Mouse (Mus musculus) kidney, embryonic 16.5 days (tissue): ENCODE results near the gene Apbb1ip. TPM values are rescaled to one million over a fixed set of nuclear protein-coding genes. Genes with fewer than 3 reads are reported as not detected.

ENCODE experiments used
- ATAC-seq: fragments of 200-750 bp; cut with Nextera tagmentation; 2 replicates; pipeline ENCODE4 v1.8.0; 2017; ENCODE audit warnings: moderate TSS enrichment; ENCODE audit not compliant: low FRiP score, low TSS enrichment
- H3K27ac ChIP-seq: fragments of 300-500 bp; sonication (generic); 2 replicates; pipeline ENCODE4 v1.5.1; 2014; ENCODE audit warnings: low read length
- H3K27me3 ChIP-seq: fragments of 300-500 bp; sonication (generic); 2 replicates; pipeline ENCODE4 v1.6.1; 2014; ENCODE audit warnings: low read length, control low read depth, mixed read lengths; ENCODE audit not compliant: insufficient read depth
- H3K36me3 ChIP-seq: fragments of 300-500 bp; sonication (generic); 2 replicates; pipeline ENCODE4 v1.6.1; 2014; ENCODE audit warnings: low read length, control low read depth, mixed read lengths; ENCODE audit not compliant: insufficient read depth
- H3K4me1 ChIP-seq: fragments of 300-500 bp; sonication (generic); 2 replicates; pipeline ENCODE4 v1.6.1; 2014; ENCODE audit warnings: low read length, control low read depth, mixed read lengths; ENCODE audit not compliant: insufficient read depth
- H3K4me2 ChIP-seq: fragments of 300-500 bp; sonication (generic); replicated peaks from 2 replicates; pipeline ENCODE4 v1.6.1; 2014; ENCODE audit warnings: low read depth, low read length
- H3K4me3 ChIP-seq: fragments of 300-500 bp; sonication (generic); 2 replicates; pipeline ENCODE4 v1.5.1; 2014; ENCODE audit warnings: mild to moderate bottlenecking, low read length
- H3K9ac ChIP-seq: fragments of 300-500 bp; sonication (generic); replicated peaks from 2 replicates; pipeline ENCODE4 v1.6.1; 2014; ENCODE audit warnings: low read length
- H3K9me3 ChIP-seq: fragments of 300-500 bp; sonication (generic); 2 replicates; pipeline ENCODE4 v1.6.1; 2016; ENCODE audit warnings: low read length, control low read depth
- WGBS: fragments of 180-500 bp; shearing (Covaris S2); extraction: QIAGEN DNeasy Blood & Tissue Kit; methylation state at CpG from one replicate; pipeline ENCODE4 v1.1.7; 2014; 5-methylcytosine and 5-hydroxymethylcytosine counted together
- polyA plus RNA-seq: library from polyadenylated mRNA; unstranded; fragments of >200 nt; fragmentation: Nextera tagmentation; extraction: Ambion mirVana; gene quantifications from 2 replicates; pipeline ENCODE4 v1.2.1, GENCODE M21; 2015

Gene Apbb1ip
- polyA plus RNA-seq: 1.7 and 1.8 TPM in 2 replicates

DNA sequence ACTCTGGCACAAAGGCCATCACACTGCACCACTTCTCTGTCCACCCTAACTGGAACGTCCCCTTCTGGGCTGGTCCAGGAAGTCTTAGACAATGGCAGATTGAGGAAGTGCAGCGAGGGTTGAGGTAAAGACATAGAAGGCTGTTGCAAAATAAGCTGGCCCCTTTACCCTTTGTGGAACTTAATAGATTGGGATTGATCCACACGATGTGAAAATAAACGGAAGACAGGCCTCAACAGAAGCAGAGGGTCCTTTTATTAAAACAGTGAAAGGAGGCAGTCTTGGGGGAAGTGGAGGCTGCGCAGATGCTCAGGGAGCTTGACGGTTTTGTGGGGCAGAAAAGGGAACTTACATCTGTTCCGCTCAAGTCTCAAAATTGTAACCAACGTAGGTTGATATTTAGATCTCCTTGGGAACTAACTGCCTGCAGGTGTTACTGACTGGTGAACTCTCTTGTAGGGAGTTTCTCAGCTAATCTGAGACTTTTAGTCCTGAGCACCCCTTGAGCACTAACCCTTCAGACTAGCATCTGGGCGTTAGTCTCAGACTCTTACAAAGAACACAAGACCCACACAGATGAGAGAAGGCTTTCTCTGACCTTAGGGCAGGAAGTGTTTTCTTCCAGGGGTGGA, at the start of gene Apbb1ip:
Gene Apbb1ip, plus strand, starts transcription at position 546 of the 632 bp plus-strand sequence.
- ATAC-seq: peak; percentile 49
- no peak within 1 kb of the TSS for H3K27ac ChIP-seq
- peak within 1 kb of the TSS; percentile 75 for H3K4me2 ChIP-seq

DNA sequence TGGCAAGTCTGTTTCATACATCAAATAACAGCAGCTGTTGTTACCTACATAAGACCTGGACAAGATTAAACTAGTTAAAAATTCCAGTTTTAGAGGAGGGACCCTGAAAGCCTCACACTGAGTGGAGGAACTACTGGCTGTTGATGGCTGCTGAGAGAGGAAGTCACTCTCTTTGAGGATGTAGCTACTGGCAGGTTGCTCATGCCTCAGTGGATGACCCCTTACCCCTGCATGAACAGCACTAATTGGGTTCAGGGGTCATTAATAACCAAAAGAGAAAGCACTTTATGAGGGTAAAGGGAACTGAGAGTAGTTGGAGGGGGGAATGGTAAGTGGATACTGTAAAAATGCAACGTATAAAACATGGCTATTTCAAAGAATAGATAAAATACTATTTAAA, 46.8 kb upstream of the Apbb1ip start:
- H3K9me3 ChIP-seq: no peaks in the 10 kb centered on the region
- no peak overlapping the region for H3K4me3 ChIP-seq
- H3K27me3 ChIP-seq: no peaks in the 10 kb centered on the region
- no peaks in the 10 kb centered on the region for H3K4me1 ChIP-seq
- no peaks in the 10 kb centered on the region for H3K36me3 ChIP-seq
- H3K4me2 ChIP-seq: no peak overlapping the region
- WGBS: 70% methylated on average over 1 of the region's 1 CpGs
- H3K9ac ChIP-seq: no peak overlapping the region
- ATAC-seq: no peak
- no peak overlapping the region for H3K27ac ChIP-seq

More for the DNA sequence above, at the start of gene Apbb1ip:
- WGBS: 29% methylated on average over 9 of the region's 9 CpGs
- H3K4me3 ChIP-seq: peak within 1 kb of the TSS; percentile 49
- no peaks in the 10 kb centered on the region for H3K9me3 ChIP-seq
- no peaks in the 10 kb centered on the region; the same call in 1 of the 2 replicates for H3K27me3 ChIP-seq
- H3K36me3 ChIP-seq: no peaks in the 10 kb centered on the region
- peaks cover 6% of the 10 kb centered on the region; the same call in 1 of the 2 replicates for H3K4me1 ChIP-seq
- H3K9ac ChIP-seq: peak within 1 kb of the TSS; percentile 50

DNA sequence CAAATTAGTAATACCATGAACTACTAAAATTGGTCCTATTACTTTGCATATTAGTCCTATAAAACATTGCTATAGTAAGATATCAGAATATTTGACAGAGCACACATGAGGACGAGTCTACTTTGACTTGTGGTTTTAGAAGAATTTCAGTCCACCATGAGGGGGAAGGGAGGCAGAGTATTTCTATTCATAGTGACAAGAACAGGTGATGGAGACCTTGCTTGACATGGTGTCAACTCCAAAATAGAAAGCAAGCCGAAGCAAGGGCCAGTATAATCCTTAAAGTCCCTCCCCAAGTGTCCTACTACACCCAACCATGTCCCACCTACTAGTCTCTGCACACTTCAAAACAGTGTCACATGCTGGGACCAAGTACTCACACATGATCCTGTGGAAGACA, 37.8 kb upstream of the Apbb1ip start:
- WGBS: 79% methylated on average over 2 of the region's 2 CpGs
- ATAC-seq: no peak
- Histone ChIP-seq H3K27ac (no peak overlapping the region), H3K4me2 (no peak overlapping the region), H3K27me3 (no peaks in the 10 kb centered on the region), H3K9me3 (no peaks in the 10 kb centered on the region), H3K36me3 (no peaks in the 10 kb centered on the region), H3K9ac (no peak overlapping the region), H3K4me3 (no peak overlapping the region), H3K4me1 (no peaks in the 10 kb centered on the region)

DNA sequence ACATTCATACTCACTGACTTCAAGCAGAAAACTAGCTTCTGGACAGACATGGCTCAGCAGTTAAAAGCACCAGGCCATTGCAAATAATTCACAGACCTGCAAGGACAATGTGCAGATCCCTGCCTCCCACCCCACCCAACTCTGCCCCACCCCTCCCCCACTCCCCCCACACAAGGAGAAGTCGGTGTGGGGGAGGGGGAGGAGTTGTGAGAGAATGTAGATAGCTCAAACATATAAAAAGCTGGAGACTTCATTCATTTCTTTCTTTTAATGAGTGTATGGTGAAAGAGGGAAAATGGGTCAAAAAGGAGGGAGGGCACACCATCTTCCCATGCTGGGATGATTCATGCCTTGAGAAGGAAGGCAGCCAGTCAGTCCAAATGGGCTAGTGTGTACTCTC, 34.5 kb upstream of the Apbb1ip start:
- H3K4me3 ChIP-seq: no peak overlapping the region
- ATAC-seq: no peak
- H3K4me1 ChIP-seq: no peaks in the 10 kb centered on the region
- H3K36me3 ChIP-seq: no peaks in the 10 kb centered on the region
- no peak overlapping the region for H3K9ac ChIP-seq
- 67% methylated on average over 1 of the region's 1 CpGs for WGBS
- no peaks in the 10 kb centered on the region for H3K9me3 ChIP-seq
- H3K27me3 ChIP-seq: no peaks in the 10 kb centered on the region
- no peak overlapping the region for H3K4me2 ChIP-seq
- no peak overlapping the region for H3K27ac ChIP-seq

DNA sequence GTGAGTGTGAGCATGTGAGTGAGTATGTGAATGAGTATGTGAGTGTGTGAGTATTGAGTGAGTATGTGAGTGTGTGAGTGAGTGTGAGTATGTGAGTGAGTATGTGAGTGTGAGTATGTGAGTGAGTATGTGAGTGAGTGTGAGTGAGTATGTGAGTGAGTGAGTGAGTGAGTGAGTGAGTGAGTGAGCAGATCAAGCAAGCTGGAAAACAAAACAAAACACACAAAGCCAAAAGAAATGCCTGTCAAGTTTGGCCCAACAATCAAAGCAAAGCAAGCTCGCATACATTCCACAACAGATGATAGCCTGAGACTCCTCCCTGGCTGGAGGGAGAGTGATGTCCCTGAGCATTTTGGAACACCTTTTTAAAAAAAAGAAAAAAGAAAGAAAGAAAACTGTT, 33.5 kb upstream of the Apbb1ip start:
- no peak overlapping the region for H3K27ac ChIP-seq
- H3K4me2 ChIP-seq: no peak overlapping the region
- H3K4me1 ChIP-seq: no peaks in the 10 kb centered on the region
- WGBS: 74% methylated on average over 1 of the region's 1 CpGs
- no peak overlapping the region for H3K4me3 ChIP-seq
- H3K9ac ChIP-seq: no peak overlapping the region
- ATAC-seq: no peak
- 0 out of 2 replicates have a peak, but pooled peaks cover under 1% of the 10 kb centered on the region for H3K27me3 ChIP-seq
- no peaks in the 10 kb centered on the region for H3K36me3 ChIP-seq
- H3K9me3 ChIP-seq: no peaks in the 10 kb centered on the region

DNA sequence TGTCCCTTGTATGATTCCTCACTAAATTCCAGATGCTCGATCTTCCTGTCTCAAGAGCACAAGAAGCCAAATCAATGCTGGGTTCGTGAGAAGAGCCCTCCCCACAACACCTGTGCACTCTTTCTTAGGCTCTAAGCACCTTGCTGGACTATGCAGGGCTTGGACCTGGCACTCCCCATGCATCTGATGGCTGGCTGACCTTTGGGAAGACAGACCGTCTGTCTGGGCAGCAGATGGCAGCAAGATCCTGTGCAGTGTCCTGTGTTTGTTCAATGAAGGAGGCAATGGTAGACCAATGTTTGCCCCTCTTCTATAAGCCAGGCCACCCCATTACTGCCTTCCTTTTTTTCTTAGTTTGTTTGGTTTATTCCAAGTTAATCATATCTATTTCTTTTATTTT, 32.7 kb upstream of the Apbb1ip start:
- peaks cover 5% of the 10 kb centered on the region; the same call in 1 of the 2 replicates for H3K27me3 ChIP-seq
- no peaks in the 10 kb centered on the region for H3K9me3 ChIP-seq
- no peak overlapping the region for H3K4me3 ChIP-seq
- no peak overlapping the region for H3K9ac ChIP-seq
- whole genome bisulfite sequencing: 64% methylated on average over 3 of the region's 3 CpGs
- H3K4me1 ChIP-seq: no peaks in the 10 kb centered on the region
- ATAC-seq: no peak
- H3K4me2 ChIP-seq: no peak overlapping the region
- no peak overlapping the region for H3K27ac ChIP-seq
- H3K36me3 ChIP-seq: no peaks in the 10 kb centered on the region

DNA sequence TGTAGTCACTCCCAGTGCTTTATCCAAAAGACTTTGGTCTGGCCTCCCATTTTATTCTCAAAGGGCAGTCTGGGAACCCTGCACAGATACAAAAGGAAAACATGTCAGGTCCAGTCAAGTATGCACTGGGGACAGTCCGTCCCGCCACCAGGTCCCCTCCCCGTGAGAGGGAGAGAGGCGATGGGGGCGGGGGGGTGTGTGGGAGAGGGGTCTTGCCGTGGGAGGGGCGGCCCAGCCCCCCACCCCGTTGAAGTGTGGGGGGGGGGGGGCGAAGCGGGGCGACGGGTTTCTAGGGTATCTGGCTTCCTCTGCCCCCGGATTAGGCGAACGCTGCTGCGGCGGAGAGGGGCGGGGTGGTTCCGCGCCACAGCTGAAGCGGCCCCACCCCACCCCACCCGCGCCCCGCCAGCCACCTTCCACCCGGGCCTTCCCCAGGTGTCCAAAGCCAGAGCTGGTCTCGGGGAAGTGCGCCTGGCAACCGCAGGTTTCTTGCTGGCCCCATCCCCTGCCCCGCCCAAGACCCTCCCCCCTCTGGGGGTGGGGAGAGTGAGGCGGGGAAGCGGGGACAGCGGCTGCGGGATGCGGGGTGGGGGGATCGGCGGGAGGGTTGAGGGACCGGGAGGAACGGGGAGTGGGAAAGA, 29.7 kb upstream of the Apbb1ip start:
- H3K9ac ChIP-seq: no peak overlapping the region
- no peak overlapping the region for H3K4me2 ChIP-seq
- no peaks in the 10 kb centered on the region for H3K9me3 ChIP-seq
- peaks cover 5% of the 10 kb centered on the region; the same call in 1 of the 2 replicates for H3K27me3 ChIP-seq
- ATAC-seq: no peak; the same call in 1 of the 2 replicates
- H3K4me1 ChIP-seq: no peaks in the 10 kb centered on the region
- no peak overlapping the region for H3K4me3 ChIP-seq
- no peaks in the 10 kb centered on the region for H3K36me3 ChIP-seq
- H3K27ac ChIP-seq: no peak overlapping the region
- WGBS: 0% methylated on average over 18 of the region's 38 CpGs

DNA sequence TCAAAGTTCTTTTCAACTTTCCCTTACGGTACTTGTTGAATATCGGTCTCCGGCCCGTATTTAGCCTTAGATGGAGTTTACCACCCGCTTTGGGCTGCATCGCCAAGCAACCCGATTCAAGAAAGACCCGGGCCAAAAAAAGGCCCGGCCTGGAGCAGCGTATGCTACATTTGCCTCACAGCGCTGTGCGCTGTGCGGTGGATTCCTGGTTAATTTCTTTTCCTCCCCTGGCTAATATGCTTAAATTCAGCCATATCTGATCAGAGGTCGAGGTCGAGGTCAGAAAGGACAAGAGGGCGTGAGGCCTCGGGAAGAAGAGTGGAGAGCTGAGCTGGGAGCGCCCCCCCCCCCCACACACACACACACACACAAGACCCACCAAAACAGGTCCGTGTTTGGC, 29.0 kb upstream of the Apbb1ip start:
- H3K9ac ChIP-seq: no peak overlapping the region
- H3K4me1 ChIP-seq: no peaks in the 10 kb centered on the region
- no peak for ATAC-seq
- no peaks in the 10 kb centered on the region for H3K9me3 ChIP-seq
- peaks cover 5% of the 10 kb centered on the region; the same call in 1 of the 2 replicates for H3K27me3 ChIP-seq
- 3% methylated on average over 19 of the region's 19 CpGs for WGBS
- no peaks in the 10 kb centered on the region for H3K36me3 ChIP-seq
- H3K27ac ChIP-seq: no peak overlapping the region
- no peak overlapping the region for H3K4me3 ChIP-seq
- H3K4me2 ChIP-seq: no peak overlapping the region

DNA sequence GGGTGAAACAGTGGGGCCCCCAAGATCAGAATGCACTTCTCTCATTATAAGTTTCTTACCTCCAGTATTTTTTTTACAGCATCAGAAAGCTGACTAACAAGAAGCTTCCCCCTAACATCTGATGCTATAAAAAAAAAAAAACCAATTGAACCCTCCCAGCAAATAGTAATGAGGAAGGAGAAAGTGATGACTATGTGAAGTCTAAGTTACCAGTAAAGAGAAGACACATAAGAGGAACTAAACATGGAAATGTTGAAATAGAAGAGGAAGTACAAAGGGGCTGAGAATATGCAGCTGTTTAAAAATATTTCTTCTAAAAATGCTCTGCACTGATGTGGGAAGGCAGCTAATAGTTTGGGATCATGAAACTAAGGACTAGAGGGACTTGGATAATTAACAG, 27.1 kb upstream of the Apbb1ip start:
- H3K27me3 ChIP-seq: peaks cover 5% of the 10 kb centered on the region; the same call in 1 of the 2 replicates
- H3K36me3 ChIP-seq: no peaks in the 10 kb centered on the region
- no peak overlapping the region for H3K9ac ChIP-seq
- ATAC-seq: no peak
- H3K27ac ChIP-seq: no peak overlapping the region
- no peak overlapping the region for H3K4me3 ChIP-seq
- no peaks in the 10 kb centered on the region for H3K9me3 ChIP-seq
- H3K4me2 ChIP-seq: no peak overlapping the region
- H3K4me1 ChIP-seq: no peaks in the 10 kb centered on the region

DNA sequence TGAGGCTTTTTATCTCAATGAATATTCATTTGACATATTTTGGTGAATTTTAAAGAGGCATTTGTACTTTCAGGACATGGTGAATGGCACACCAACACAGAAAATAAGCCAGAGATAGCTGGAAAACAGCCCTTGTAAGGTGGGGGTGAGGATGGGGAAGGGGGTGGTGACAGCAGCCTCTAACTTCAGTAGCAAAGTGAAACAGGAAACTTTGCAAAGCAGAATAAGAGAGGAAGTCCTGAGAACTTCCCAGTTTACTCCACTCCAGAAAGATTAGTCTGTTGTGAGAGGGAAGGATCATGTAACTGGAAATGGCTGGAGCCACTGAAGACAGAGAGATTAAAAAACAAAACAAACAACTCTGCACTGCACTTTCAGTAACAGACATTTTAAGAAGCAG, 26.0 kb upstream of the Apbb1ip start:
- Histone ChIP-seq H3K4me2 (no peak overlapping the region), H3K9me3 (no peaks in the 10 kb centered on the region), H3K27ac (no peak overlapping the region), H3K27me3 (peaks cover 5% of the 10 kb centered on the region; the same call in 1 of the 2 replicates), H3K4me3 (no peak overlapping the region), H3K9ac (no peak overlapping the region), H3K4me1 (no peaks in the 10 kb centered on the region), H3K36me3 (no peaks in the 10 kb centered on the region)
- ATAC-seq: no peak
